Mouse (Mus musculus) spleen, adult 2 months (tissue): ENCODE results near the gene Efcab5.

Source experiments
- CTCF ChIP-seq: fragments of 200-500 bp; IDR thresholded peaks from 2 replicates; pipeline ENCODE4 v1.5.1; 2011; ENCODE audit warnings: mild to moderate bottlenecking, inconsistent platforms; ENCODE audit not compliant: insufficient read depth, insufficient read length, insufficient replicate concordance; ENCODE audit errors: extremely low read depth
- POLR2A ChIP-seq: fragments of 200-500 bp; IDR thresholded peaks from 2 replicates; pipeline ENCODE4 v1.6.1; 2011; ENCODE audit warnings: low read depth, low read length, inconsistent platforms

GRCm38 (mm10) chr11:77154214-77154613 is 34.6 kb downstream of the Efcab5 start:
- no peak for TF ChIP-seq CTCF
- no peak for TF ChIP-seq POLR2A
